Mouse (Mus musculus) lung, embryonic 14.5 days (tissue): Measurements from ENCODE around the gene Lgals1. TPM values are rescaled to one million over a fixed set of nuclear protein-coding genes. Genes with fewer than 3 reads are reported as not detected.
A peak's percentile ranks its signal among the peaks of the same experiment; 100 is the strongest.

ENCODE experiments used
- ATAC-seq: fragments of 200-750 bp; cut with Nextera tagmentation; 2 replicates; pipeline ENCODE4 v1.8.0; 2017; ENCODE audit warnings: mild to moderate bottlenecking, moderate TSS enrichment, moderate library complexity; ENCODE audit not compliant: insufficient read depth
- DNase-seq: peaks from one replicate; pipeline ENCODE4 v3.0.0-alpha.2; 2015
- H3K27ac ChIP-seq: fragments of 300-500 bp; sonication (generic); 2 replicates; pipeline ENCODE4 v1.5.1; 2014; ENCODE audit warnings: low read depth, mild to moderate bottlenecking, moderate library complexity
- H3K27me3 ChIP-seq: fragments of 300-500 bp; sonication (generic); 2 replicates; pipeline ENCODE4 v1.6.1; 2014; ENCODE audit warnings: low read length, control low read depth; ENCODE audit not compliant: insufficient read depth
- H3K36me3 ChIP-seq: fragments of 300-500 bp; sonication (generic); 2 replicates; pipeline ENCODE4 v1.6.1; 2014; ENCODE audit warnings: control low read depth; ENCODE audit not compliant: insufficient read depth
- H3K4me1 ChIP-seq: fragments of 300-500 bp; sonication (generic); 2 replicates; pipeline ENCODE4 v1.6.1; 2014; ENCODE audit warnings: antibody characterized with exemption, control low read depth; ENCODE audit not compliant: insufficient read depth
- H3K4me2 ChIP-seq: fragments of 300-500 bp; sonication (generic); 2 replicates; pipeline ENCODE4 v1.6.1; 2014; ENCODE audit warnings: mild to moderate bottlenecking
- H3K4me3 ChIP-seq: fragments of 300-500 bp; sonication (generic); 2 replicates; pipeline ENCODE4 v1.5.1; 2014; ENCODE audit warnings: low read depth, low read length
- H3K9ac ChIP-seq: fragments of 300-500 bp; sonication (generic); 2 replicates; pipeline ENCODE4 v1.6.1; 2014
- H3K9me3 ChIP-seq: fragments of 300-500 bp; sonication (generic); 2 replicates; pipeline ENCODE4 v1.6.1; 2016; ENCODE audit warnings: low read depth, low read length, control low read depth
- CTCF ChIP-seq: IDR thresholded peaks from 2 replicates; pipeline ENCODE4 v1.5.1; 2016; ENCODE audit warnings: antibody characterized with exemption, low read depth
- WGBS: fragments of 180-500 bp; shearing (Covaris S2); extraction: QIAGEN DNeasy Blood & Tissue Kit; methylation state at CpG from one replicate; pipeline ENCODE4 v1.1.7; 2014; 5-methylcytosine and 5-hydroxymethylcytosine counted together
- polyA plus RNA-seq: library from polyadenylated mRNA; unstranded; fragments of >200 nt; fragmentation: Nextera tagmentation; extraction: Ambion mirVana; gene quantifications from 2 replicates; pipeline ENCODE4 v1.2.1, GENCODE M21; 2014

The Lgals1 gene
- polyA plus RNA-seq, 1 experiment from 2014 or later = 799 TPM

DNA sequence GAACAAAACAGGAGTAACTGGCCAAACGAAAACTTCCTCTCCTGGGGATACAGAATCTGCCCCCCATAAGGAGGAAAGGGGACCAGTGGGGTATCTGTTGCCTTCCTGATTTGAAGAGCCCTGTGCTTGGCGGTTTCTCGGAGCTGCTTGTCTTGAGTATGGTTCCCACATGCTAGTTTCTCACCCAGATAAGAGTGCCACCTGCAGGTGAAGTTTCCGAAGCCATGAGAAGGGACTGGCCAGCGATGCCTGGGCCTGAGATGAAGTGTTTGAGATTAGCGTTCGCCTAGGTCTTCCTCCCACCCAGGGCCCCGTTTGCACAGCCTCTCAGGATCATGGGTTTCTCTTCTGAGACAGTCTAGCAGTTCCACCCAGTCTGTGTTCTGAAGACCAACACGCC, 14.5 kb upstream of the Lgals1 start:
- ATAC-seq = no peak
- no peak overlapping the region for H3K27ac ChIP-seq

GRCm38 (mm10) chr15:78913632-78914090, 12.9 kb upstream of the Lgals1 start, which contains the start of gene Pdxp:
Gene Pdxp (plus strand): TSS chr15:78913919.
- Histone ChIP-seq H3K4me1 (peaks cover 11% of the 10 kb centered on the region; the same call in 1 of the 2 replicates), H3K9ac (peak within 1 kb of the TSS; percentile 72), H3K27me3 (no peaks in the 10 kb centered on the region), H3K27ac (peak within 1 kb of the TSS; percentile 89), H3K4me3 (peak within 1 kb of the TSS; percentile 73), H3K4me2 (peak within 1 kb of the TSS; percentile 99), H3K9me3 (no peaks in the 10 kb centered on the region), H3K36me3 (peaks cover 48% of the 10 kb centered on the region)
- WGBS = under 1% methylated on average over 51 of the region's 51 CpGs
- peak; percentile 94 for ATAC-seq
- DNase-seq = peak; percentile 99
- no peak for TF ChIP-seq CTCF

More for the DNA sequence above, 14.5 kb upstream of the Lgals1 start:
- peak; percentile 69 for DNase-seq
- H3K27me3 ChIP-seq = no peaks in the 10 kb centered on the region
- H3K9ac ChIP-seq = no peak overlapping the region
- no peak overlapping the region for H3K4me3 ChIP-seq
- H3K36me3 ChIP-seq = peaks cover 51% of the 10 kb centered on the region
- H3K4me1 ChIP-seq = peaks cover 11% of the 10 kb centered on the region; the same call in 1 of the 2 replicates
- 36% methylated on average over 9 of the region's 9 CpGs for WGBS
- TF ChIP-seq CTCF = peak; percentile 59
- no peaks in the 10 kb centered on the region for H3K9me3 ChIP-seq
- H3K4me2 ChIP-seq = no peak overlapping the region

- DNase-seq = peak; percentile 47
- no peaks in the 10 kb centered on the region for H3K27me3 ChIP-seq
- peak; percentile 65 for ATAC-seq
- H3K4me3 ChIP-seq = peak overlapping the region; percentile 73
- peak overlapping the region; percentile 72 for H3K9ac ChIP-seq
- H3K4me2 ChIP-seq = peak overlapping the region; percentile 99
- no peak; the same call in 1 of the 2 replicates for TF ChIP-seq CTCF
- no peaks in the 10 kb centered on the region for H3K9me3 ChIP-seq
- under 1% methylated on average over 83 of the region's 87 CpGs for WGBS
- peaks cover 48% of the 10 kb centered on the region for H3K36me3 ChIP-seq
- peak overlapping the region; percentile 89 for H3K27ac ChIP-seq
- H3K4me1 ChIP-seq = peaks cover 11% of the 10 kb centered on the region; the same call in 1 of the 2 replicates
Observed at GRCm38 (mm10) chr15:78914091-78914822, 12.3 kb upstream of the Lgals1 start.

DNA sequence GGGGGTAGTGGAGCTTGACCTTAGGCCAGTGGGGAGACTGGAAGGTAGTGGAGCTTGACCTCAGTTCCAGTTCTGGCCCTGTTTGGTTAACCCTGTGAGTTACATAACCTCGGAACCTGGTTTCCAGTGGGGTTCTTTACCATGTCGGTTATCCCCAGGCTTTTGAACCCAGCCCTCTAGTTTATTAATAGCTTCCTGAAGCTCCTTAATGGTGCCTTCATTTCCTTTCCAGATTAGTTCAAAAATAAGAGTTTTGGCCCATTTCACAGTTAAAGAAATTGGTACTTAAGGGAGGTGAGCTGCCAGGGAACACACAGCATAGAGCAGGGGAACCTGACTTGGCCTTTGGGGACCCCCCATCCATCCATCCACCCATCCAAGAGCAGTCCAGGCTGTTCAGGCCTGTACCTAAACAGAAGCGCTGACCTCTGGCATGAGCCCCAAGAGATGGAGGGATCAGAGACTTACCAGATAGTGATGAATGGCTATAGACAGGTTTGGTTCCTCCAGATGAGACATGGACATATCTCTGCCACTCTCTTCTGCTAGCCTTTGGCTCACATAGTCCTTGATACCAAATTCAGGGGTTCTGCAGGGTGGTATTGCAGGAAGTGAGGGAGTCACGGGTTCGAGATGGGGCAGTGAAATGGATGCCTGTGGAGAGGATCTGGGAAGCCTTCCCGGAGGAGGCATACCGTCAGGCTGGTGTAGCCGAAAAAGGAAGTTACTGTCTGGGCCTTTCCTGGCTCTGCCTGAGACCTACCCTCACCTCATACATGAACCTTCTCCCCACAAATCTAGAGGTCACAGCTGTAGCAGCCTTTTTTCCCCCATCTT, 11.5 kb upstream of the Lgals1 start:
- WGBS = 45% methylated on average over 8 of the region's 8 CpGs
- ATAC-seq (no peak), DNase-seq (no peak)
- no peaks in the 10 kb centered on the region for H3K27me3 ChIP-seq
- no peaks in the 10 kb centered on the region for H3K9me3 ChIP-seq
- peak overlapping the region; percentile 72 for H3K9ac ChIP-seq
- peak overlapping the region; percentile 73 for H3K4me3 ChIP-seq
- peaks cover 11% of the 10 kb centered on the region; the same call in 1 of the 2 replicates for H3K4me1 ChIP-seq
- TF ChIP-seq CTCF = no peak
- peak overlapping the region; percentile 99 for H3K4me2 ChIP-seq
- peaks cover 43% of the 10 kb centered on the region for H3K36me3 ChIP-seq
- no peak overlapping the region for H3K27ac ChIP-seq

- peak; percentile 98 for TF ChIP-seq CTCF
- 0 out of 2 replicates have a peak overlapping the region, but pooled peaks have one; percentile 72 for H3K9ac ChIP-seq
- no peaks in the 10 kb centered on the region for H3K27me3 ChIP-seq
- H3K4me2 ChIP-seq = peak overlapping the region; percentile 99
- peak overlapping the region; percentile 73 for H3K4me3 ChIP-seq
- H3K36me3 ChIP-seq = peaks cover 37% of the 10 kb centered on the region
- no peak overlapping the region for H3K27ac ChIP-seq
- 5% methylated on average over 8 of the region's 8 CpGs for WGBS
- peak; percentile 10; the same call in 1 of the 2 replicates for ATAC-seq
- H3K9me3 ChIP-seq = no peaks in the 10 kb centered on the region
- H3K4me1 ChIP-seq = peaks cover 11% of the 10 kb centered on the region; the same call in 1 of the 2 replicates
- peak; percentile 91 for DNase-seq
Observed at GRCm38 (mm10) chr15:78915660-78916017, 10.9 kb upstream of the Lgals1 start.

DNA sequence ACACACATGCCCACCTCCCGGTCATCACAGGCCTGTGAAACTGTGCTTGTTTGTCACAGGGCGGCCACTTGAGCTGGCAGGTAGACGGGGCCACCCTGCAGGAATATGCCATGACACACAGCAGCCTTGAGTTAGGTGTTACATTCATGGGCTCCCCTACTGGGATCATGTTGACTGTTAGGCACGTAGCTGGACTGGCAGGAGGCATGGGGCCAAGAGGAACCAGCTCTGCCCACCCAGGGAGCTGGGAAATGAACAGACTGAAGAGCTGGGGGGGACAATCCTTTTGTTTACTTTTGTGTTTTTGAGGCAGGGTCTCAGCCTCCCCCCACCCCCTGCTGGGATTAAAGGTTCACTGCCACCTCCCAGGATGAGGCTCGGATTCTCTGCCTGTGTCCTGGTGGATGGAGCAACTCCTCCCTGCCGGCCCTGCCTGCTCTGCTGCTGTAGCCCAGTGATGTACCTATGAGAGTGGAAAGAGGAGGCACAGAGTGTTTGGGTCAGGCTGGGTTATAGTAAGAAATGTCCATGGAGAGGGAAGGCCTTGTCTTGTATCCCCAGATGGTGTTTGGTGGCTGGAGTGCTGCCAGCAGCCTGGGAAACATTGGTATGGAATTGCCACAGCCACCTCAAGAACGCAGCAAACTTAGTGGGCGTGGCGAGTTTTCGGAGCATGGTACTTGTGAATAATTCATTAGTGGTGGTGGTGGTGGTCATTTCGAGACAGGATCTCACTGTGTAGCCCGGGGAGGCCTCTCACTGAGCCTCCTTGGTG, 10.3 kb upstream of the Lgals1 start:
- DNase-seq (peak; percentile 45), ATAC-seq (no peak)
- Histone ChIP-seq H3K9me3 (no peaks in the 10 kb centered on the region), H3K4me3 (peak overlapping the region; percentile 73), H3K27me3 (no peaks in the 10 kb centered on the region), H3K4me2 (peak overlapping the region; percentile 99), H3K27ac (no peak overlapping the region), H3K4me1 (peaks cover 11% of the 10 kb centered on the region; the same call in 1 of the 2 replicates), H3K36me3 (peaks cover 31% of the 10 kb centered on the region), H3K9ac (no peak overlapping the region)
- 61% methylated on average over 12 of the region's 12 CpGs for WGBS
- no peak for TF ChIP-seq CTCF
